Mouse (Mus musculus) stomach, embryonic 14.5 days (tissue): ENCODE results near the gene Sp100. TPM values are rescaled to one million over a fixed set of nuclear protein-coding genes. Genes with fewer than 3 reads are reported as not detected.

Experiments used
- ATAC-seq: fragments of 200-750 bp; cut with Nextera tagmentation; 2 replicates; pipeline ENCODE4 v1.8.0; 2017; ENCODE audit warnings: low read depth, moderate TSS enrichment; ENCODE audit not compliant: insufficient number of reproducible peaks, insufficient read depth, low FRiP score
- H3K27ac ChIP-seq: fragments of 300-500 bp; sonication (generic); 2 replicates; pipeline ENCODE4 v1.5.1; 2014; ENCODE audit warnings: mild to moderate bottlenecking, low read length, moderate library complexity, mixed read lengths
- H3K27me3 ChIP-seq: fragments of 300-500 bp; sonication (generic); 2 replicates; pipeline ENCODE4 v1.6.1; 2014; ENCODE audit warnings: low read length, control low read depth, mixed read lengths; ENCODE audit not compliant: control insufficient read depth, insufficient read depth
- H3K36me3 ChIP-seq: fragments of 300-500 bp; sonication (generic); 2 replicates; pipeline ENCODE4 v1.6.1; 2014; ENCODE audit warnings: mild to moderate bottlenecking, control low read depth, low read length, moderate library complexity, mixed read lengths; ENCODE audit not compliant: control insufficient read depth, insufficient read depth
- H3K4me1 ChIP-seq: fragments of 300-500 bp; sonication (generic); 2 replicates; pipeline ENCODE4 v1.6.1; 2014; ENCODE audit warnings: low read length, control low read depth, mixed read lengths; ENCODE audit not compliant: control insufficient read depth, insufficient read depth
- H3K4me2 ChIP-seq: fragments of 300-500 bp; sonication (generic); replicated peaks from 2 replicates; pipeline ENCODE4 v1.6.1; 2014; ENCODE audit warnings: low read depth, low read length, control low read depth
- H3K4me3 ChIP-seq: fragments of 300-500 bp; sonication (generic); 2 replicates; pipeline ENCODE4 v1.5.1; 2014; ENCODE audit warnings: low read depth, low read length, control low read depth
- H3K9ac ChIP-seq: fragments of 300-500 bp; sonication (generic); replicated peaks from 2 replicates; pipeline ENCODE4 v1.6.1; 2014; ENCODE audit warnings: low read depth, mild to moderate bottlenecking, control low read depth, low read length, moderate library complexity, mixed read lengths
- H3K9me3 ChIP-seq: fragments of 300-500 bp; sonication (generic); 2 replicates; pipeline ENCODE4 v1.6.1; 2016; ENCODE audit warnings: low read depth, low read length, control low read depth; ENCODE audit not compliant: control insufficient read depth
- WGBS: fragments of 180-500 bp; shearing (Covaris S2); extraction: QIAGEN DNeasy Blood & Tissue Kit; methylation state at CpG from one replicate; pipeline ENCODE4 v1.1.7; 2014; 5-methylcytosine and 5-hydroxymethylcytosine counted together
- polyA plus RNA-seq: library from polyadenylated mRNA; unstranded; fragments of >200 nt; fragmentation: Nextera tagmentation; extraction: Ambion mirVana; gene quantifications from 2 replicates; pipeline ENCODE4 v1.2.1, GENCODE M21; 2014

Gene Sp100
- polyA plus RNA-seq, 1 experiment from 2014 or later, result 1.6 TPM

- H3K9ac ChIP-seq, result no peak overlapping the region
- peaks cover 4% of the 10 kb centered on the region; the same call in 1 of the 2 replicates for H3K4me1 ChIP-seq
- no peaks in the 10 kb centered on the region for H3K36me3 ChIP-seq
- H3K27me3 ChIP-seq, result no peaks in the 10 kb centered on the region
- ATAC-seq, result no peak
- no peaks in the 10 kb centered on the region for H3K9me3 ChIP-seq
- no peak overlapping the region for H3K4me2 ChIP-seq
- H3K27ac ChIP-seq, result no peak overlapping the region
- no peak overlapping the region for H3K4me3 ChIP-seq
- WGBS, result 71% methylated on average over 5 of the region's 5 CpGs
These were observed 96.7 kb downstream of the Sp100 start for GRCm38 (mm10) chr1:85746511-85746910.

DNA sequence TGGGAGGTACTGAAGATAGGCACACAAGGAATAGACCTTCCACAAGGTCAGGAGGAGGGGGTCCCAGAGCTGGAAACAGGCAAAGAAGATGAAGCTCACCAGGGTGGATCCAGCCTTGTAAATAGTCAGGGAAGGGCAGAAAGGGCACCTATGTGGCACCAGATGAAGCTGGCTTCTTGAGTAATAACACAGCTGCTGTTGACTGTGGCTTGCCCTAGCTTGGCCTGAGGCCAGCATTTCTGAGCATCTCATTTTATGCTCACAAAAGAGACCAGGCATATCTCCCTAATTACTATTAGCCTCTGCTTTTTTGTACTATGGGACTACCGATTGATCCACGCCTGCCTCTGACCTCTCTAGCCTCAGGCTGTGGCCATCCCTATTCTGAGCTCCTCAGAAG is 100.0 kb downstream of the Sp100 start:
- H3K4me2 ChIP-seq, result no peak overlapping the region
- H3K27ac ChIP-seq, result no peak overlapping the region
- no peak overlapping the region for H3K9ac ChIP-seq
- H3K9me3 ChIP-seq, result no peaks in the 10 kb centered on the region
- H3K27me3 ChIP-seq, result no peaks in the 10 kb centered on the region
- H3K4me3 ChIP-seq, result no peak overlapping the region
- no peak for ATAC-seq
- H3K36me3 ChIP-seq, result no peaks in the 10 kb centered on the region
- 94% methylated on average over 2 of the region's 2 CpGs for WGBS
- peaks cover 6% of the 10 kb centered on the region; the same call in 1 of the 2 replicates for H3K4me1 ChIP-seq

GRCm38 (mm10) chr1:85750650-85751049 is 100.9 kb downstream of the Sp100 start:
- WGBS, result 80% methylated on average over 4 of the region's 4 CpGs
- Histone ChIP-seq H3K36me3 (no peaks in the 10 kb centered on the region), H3K4me1 (peaks cover 6% of the 10 kb centered on the region; the same call in 1 of the 2 replicates), H3K27me3 (no peaks in the 10 kb centered on the region), H3K4me2 (no peak overlapping the region), H3K9me3 (no peaks in the 10 kb centered on the region), H3K27ac (no peak overlapping the region), H3K9ac (no peak overlapping the region), H3K4me3 (no peak overlapping the region)
- no peak for ATAC-seq

DNA sequence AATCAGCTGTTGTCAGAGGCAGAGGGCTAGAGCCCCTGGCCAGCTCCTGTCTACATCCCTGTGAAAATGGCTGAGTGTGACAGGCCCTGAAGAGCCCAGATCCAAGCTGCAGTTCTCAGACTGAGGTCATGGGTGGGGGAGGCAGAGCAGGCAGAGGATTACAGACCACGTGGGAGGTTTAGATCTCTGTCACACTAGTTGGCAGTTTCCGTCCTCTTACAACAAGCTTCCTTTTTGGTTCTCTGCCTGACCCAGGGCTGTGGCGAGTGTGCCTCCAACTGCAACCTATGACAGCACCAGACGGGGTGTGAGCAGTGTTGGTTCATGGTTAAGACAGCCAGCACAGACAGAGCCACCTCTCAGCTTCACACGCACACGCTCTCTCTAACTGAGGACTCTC is 101.7 kb downstream of the Sp100 start:
- ATAC-seq, result 0 out of 2 replicates have a peak, but pooled peaks have one; percentile 42
- Histone ChIP-seq H3K4me3 (no peak overlapping the region), H3K36me3 (no peaks in the 10 kb centered on the region), H3K9me3 (no peaks in the 10 kb centered on the region), H3K9ac (no peak overlapping the region), H3K4me1 (peaks cover 6% of the 10 kb centered on the region; the same call in 1 of the 2 replicates), H3K27me3 (no peaks in the 10 kb centered on the region), H3K4me2 (no peak overlapping the region), H3K27ac (no peak overlapping the region)
- 42% methylated on average over 6 of the region's 6 CpGs for WGBS

- H3K9me3 ChIP-seq, result no peaks in the 10 kb centered on the region
- peaks cover 6% of the 10 kb centered on the region; the same call in 1 of the 2 replicates for H3K4me1 ChIP-seq
- H3K27me3 ChIP-seq, result no peaks in the 10 kb centered on the region
- ATAC-seq, result no peak
- no peaks in the 10 kb centered on the region for H3K36me3 ChIP-seq
- no peak overlapping the region for H3K4me2 ChIP-seq
- H3K9ac ChIP-seq, result no peak overlapping the region
- no peak overlapping the region for H3K27ac ChIP-seq
- no peak overlapping the region for H3K4me3 ChIP-seq
- WGBS, result 79% methylated on average over 11 of the region's 11 CpGs
These were observed 102.3 kb downstream of the Sp100 start for GRCm38 (mm10) chr1:85751932-85752680.

GRCm38 (mm10) chr1:85757531-85758230 is 107.9 kb downstream of the Sp100 start:
- WGBS, result 75% methylated on average over 6 of the region's 6 CpGs

DNA sequence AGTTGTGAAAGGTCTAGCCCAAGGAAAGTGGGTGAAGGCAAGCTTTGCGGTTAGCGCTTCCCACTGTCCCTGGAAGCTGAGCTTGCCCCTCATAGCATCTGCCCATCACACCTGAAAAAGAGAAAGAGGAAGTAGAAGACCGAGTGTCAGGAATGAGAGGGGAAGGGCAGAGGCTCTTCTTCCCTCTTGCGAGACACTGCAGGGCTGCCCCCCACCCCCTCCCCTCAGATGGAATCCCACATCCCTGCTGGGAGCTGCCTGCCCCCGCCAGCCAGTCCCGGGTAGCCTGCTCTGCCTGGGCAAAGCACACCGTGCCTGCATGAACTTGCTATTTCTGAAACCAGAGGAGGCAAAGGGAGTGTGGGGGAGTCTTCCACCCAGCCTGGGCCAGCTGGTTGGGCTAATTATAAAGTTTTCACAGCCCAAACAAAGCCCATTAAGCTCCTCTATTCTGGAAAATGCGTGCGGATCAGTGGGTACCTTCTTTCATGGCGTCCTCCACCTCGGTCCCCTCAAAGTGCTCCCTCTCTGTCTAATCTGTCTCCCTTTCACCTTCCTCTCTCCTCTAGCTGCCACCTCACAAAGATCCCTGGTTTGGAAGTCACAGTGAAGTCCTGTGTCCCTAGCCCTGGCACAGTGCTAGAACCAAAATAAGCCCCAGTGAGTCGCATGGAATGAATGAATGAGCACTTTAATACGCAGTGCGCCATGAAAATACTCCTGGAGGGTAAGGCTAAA is 108.6 kb downstream of the Sp100 start:
- H3K4me2 ChIP-seq, result no peak overlapping the region

More at GRCm38 (mm10) chr1:85757531-85758230, 107.9 kb downstream of the Sp100 start:
- no peaks in the 10 kb centered on the region for H3K27me3 ChIP-seq
- no peak overlapping the region for H3K27ac ChIP-seq
- H3K4me3 ChIP-seq, result no peak overlapping the region
- H3K9ac ChIP-seq, result no peak overlapping the region
- ATAC-seq, result no peak
- H3K36me3 ChIP-seq, result no peaks in the 10 kb centered on the region
- H3K4me1 ChIP-seq, result no peaks in the 10 kb centered on the region
- no peak overlapping the region for H3K4me2 ChIP-seq
- no peaks in the 10 kb centered on the region for H3K9me3 ChIP-seq

GRCm38 (mm10) chr1:85758969-85759293 is 109.1 kb downstream of the Sp100 start:
- WGBS, result 22% methylated on average over 1 of the region's 1 CpGs
- no peak for ATAC-seq
- H3K4me3 ChIP-seq, result no peak overlapping the region
- H3K27ac ChIP-seq, result no peak overlapping the region
- no peaks in the 10 kb centered on the region for H3K36me3 ChIP-seq
- no peak overlapping the region for H3K9ac ChIP-seq
- H3K4me2 ChIP-seq, result no peak overlapping the region
- H3K4me1 ChIP-seq, result no peaks in the 10 kb centered on the region
- no peaks in the 10 kb centered on the region for H3K27me3 ChIP-seq
- H3K9me3 ChIP-seq, result no peaks in the 10 kb centered on the region

More for the DNA sequence above, 108.6 kb downstream of the Sp100 start:
- Histone ChIP-seq H3K36me3 (no peaks in the 10 kb centered on the region), H3K27ac (no peak overlapping the region), H3K4me3 (no peak overlapping the region), H3K4me1 (no peaks in the 10 kb centered on the region), H3K27me3 (no peaks in the 10 kb centered on the region), H3K9ac (no peak overlapping the region), H3K9me3 (no peaks in the 10 kb centered on the region)
- WGBS, result 26% methylated on average over 14 of the region's 14 CpGs
- ATAC-seq, result no peak
